In the genomic region with DNA sequence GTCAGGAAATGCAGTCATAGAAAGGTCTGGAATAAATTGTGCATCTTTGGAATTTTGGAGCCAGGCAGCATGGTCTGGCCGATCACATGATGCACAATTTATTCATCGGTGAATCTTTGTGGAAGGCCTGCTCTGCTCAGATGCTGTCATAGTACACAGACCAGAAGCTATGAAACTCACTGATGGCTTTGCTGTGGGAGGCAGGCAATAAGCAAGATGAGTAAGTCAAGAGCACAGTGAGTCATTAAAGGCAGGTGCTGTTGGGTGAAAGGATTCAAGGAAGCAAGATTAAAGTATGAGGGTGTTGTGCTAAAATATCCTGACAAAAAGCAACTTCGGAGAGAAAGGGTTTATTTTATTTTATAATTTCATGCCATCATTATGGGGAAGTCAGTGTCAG, we compare ENCODE assay signal across 16 mouse cellular contexts. TPM values are rescaled to one million over a fixed set of nuclear protein-coding genes. Genes with fewer than 3 reads are reported as not detected.
"Had no signal": no experiment of that assay in that cellular context is flagged by ENCODE, and none has a peak within 500 bp of the region (broad histone marks: within the 10 kb centered on the region; RNA-seq: fewer than 3 reads in every experiment).

No protein-coding gene starts in this region.

- DNase-seq: kidney, adult 11 months; kidney, adult 8-10 months; kidney, postnatal 10 days; kidney, postnatal 36 days; liver, postnatal 0 days; lung, embryonic 14.5 days; retina, postnatal 1 day; thymus, adult 2 months; thymus, postnatal 14 days; thymus, postnatal 4 days had no signal

- ATAC-seq: intestine, embryonic 15.5 days; liver, postnatal 0 days; lung, postnatal 0 days; midbrain, embryonic 16.5 days had no signal

RNA-seq across cellular contexts. Expression of a gene that starts 19.4 kb away (rescaled TPM):
- total RNA-seq: megakaryocyte, adult 5-6 weeks; monocyte, adult 5-6 weeks; neutrophil, adult 5-6 weeks had no signal

RNA-seq across cellular contexts. Expression of a gene that starts 22.6 kb away (rescaled TPM):
- total RNA-seq: megakaryocyte, adult 5-6 weeks; monocyte, adult 5-6 weeks; neutrophil, adult 5-6 weeks had no signal

RNA-seq across cellular contexts. Expression of a gene that starts 51.0 kb away (rescaled TPM):
- total RNA-seq: monocyte, adult 5-6 weeks; neutrophil, adult 5-6 weeks had no signal
